Mouse (Mus musculus) heart, embryonic 10.5 days (tissue): Measurements from ENCODE around the gene Plekha7. TPM values are rescaled to one million over a fixed set of nuclear protein-coding genes. Genes with fewer than 3 reads are reported as not detected.

Source experiments
- DNase-seq: peaks from one replicate; pipeline ENCODE4 v3.0.0-alpha.2; 2017; ENCODE audit warnings: low spot score
- H3K27ac ChIP-seq: fragments of 300-500 bp; sonication (generic); 2 replicates; pipeline ENCODE4 v1.5.1; 2016; ENCODE audit warnings: mild to moderate bottlenecking
- H3K27me3 ChIP-seq: fragments of 300-500 bp; sonication (generic); 2 replicates; pipeline ENCODE4 v1.6.1; 2016; ENCODE audit warnings: mild to moderate bottlenecking; ENCODE audit not compliant: poor library complexity, insufficient read depth, severe bottlenecking
- H3K36me3 ChIP-seq: fragments of 300-500 bp; sonication (generic); 2 replicates; pipeline ENCODE4 v1.6.1; 2016; ENCODE audit warnings: mild to moderate bottlenecking, moderate library complexity
- H3K4me1 ChIP-seq: fragments of 300-500 bp; sonication (generic); 2 replicates; pipeline ENCODE4 v1.6.1; 2016; ENCODE audit warnings: mild to moderate bottlenecking
- H3K4me3 ChIP-seq: fragments of 300-500 bp; sonication (generic); 2 replicates; pipeline ENCODE4 v1.5.1; 2016; ENCODE audit warnings: mild to moderate bottlenecking, moderate library complexity
- H3K9me3 ChIP-seq: fragments of 300-500 bp; sonication (generic); 2 replicates; pipeline ENCODE4 v1.6.1; 2016; ENCODE audit warnings: mild to moderate bottlenecking, moderate library complexity
- WGBS: fragments of 180-500 bp; shearing (Covaris S2); methylation state at CpG from one replicate; pipeline ENCODE4 v1.1.7; 2016; 5-methylcytosine and 5-hydroxymethylcytosine counted together
- polyA plus RNA-seq: library from polyadenylated mRNA; unstranded; fragments of >200 nt; fragmentation: Nextera tagmentation; extraction: Ambion mirVana; gene quantifications from 2 replicates; pipeline ENCODE4 v1.2.1, GENCODE M21; 2016

Plekha7 gene
- polyA plus RNA-seq, 1 experiment from 2014 or later: 49.0 TPM

GRCm38 (mm10) chr7:116145030-116145429, 163.1 kb downstream of the Plekha7 start:
- 95% methylated on average over 6 of the region's 6 CpGs for WGBS
- peaks cover 94% of the 10 kb centered on the region for H3K36me3 ChIP-seq
- H3K27ac ChIP-seq: no peak overlapping the region
- no peaks in the 10 kb centered on the region for H3K9me3 ChIP-seq
- DNase-seq: no peak
- no peak overlapping the region for H3K4me3 ChIP-seq
- no peaks in the 10 kb centered on the region for H3K27me3 ChIP-seq
- no peaks in the 10 kb centered on the region for H3K4me1 ChIP-seq

GRCm38 (mm10) chr7:116137671-116138070, 170.5 kb downstream of the Plekha7 start:
- Histone ChIP-seq H3K9me3 (no peaks in the 10 kb centered on the region), H3K27ac (no peak overlapping the region), H3K4me3 (no peak overlapping the region), H3K27me3 (no peaks in the 10 kb centered on the region), H3K4me1 (peaks cover 8% of the 10 kb centered on the region), H3K36me3 (peaks cover 93% of the 10 kb centered on the region)
- no peak for DNase-seq
- WGBS: 55% methylated on average over 3 of the region's 3 CpGs

- WGBS: 81% methylated on average over 12 of the region's 12 CpGs
- Histone ChIP-seq H3K27me3 (no peaks in the 10 kb centered on the region), H3K9me3 (no peaks in the 10 kb centered on the region), H3K4me1 (peaks cover 13% of the 10 kb centered on the region), H3K4me3 (no peak overlapping the region), H3K36me3 (peaks cover 87% of the 10 kb centered on the region), H3K27ac (no peak overlapping the region)
- DNase-seq: no peak
Observed at GRCm38 (mm10) chr7:116137149-116137548, 171.0 kb downstream of the Plekha7 start.

GRCm38 (mm10) chr7:116134413-116135292, 173.5 kb downstream of the Plekha7 start:
- no peaks in the 10 kb centered on the region for H3K27me3 ChIP-seq
- H3K9me3 ChIP-seq: no peaks in the 10 kb centered on the region
- peaks cover 69% of the 10 kb centered on the region for H3K36me3 ChIP-seq
- no peak overlapping the region for H3K4me3 ChIP-seq
- 0 out of 2 replicates have a peak overlapping the region, but pooled peaks have one; percentile 3 for H3K27ac ChIP-seq
- peaks cover 22% of the 10 kb centered on the region for H3K4me1 ChIP-seq
- DNase-seq: no peak
- WGBS: 73% methylated on average over 31 of the region's 31 CpGs

GRCm38 (mm10) chr7:116132078-116132477, 176.1 kb downstream of the Plekha7 start:
- WGBS: 3% methylated on average over 5 of the region's 5 CpGs
- Histone ChIP-seq H3K27me3 (no peaks in the 10 kb centered on the region), H3K27ac (peak overlapping the region; percentile 65; the same call in 1 of the 2 replicates), H3K4me1 (peaks cover 21% of the 10 kb centered on the region), H3K9me3 (no peaks in the 10 kb centered on the region), H3K36me3 (peaks cover 71% of the 10 kb centered on the region), H3K4me3 (no peak overlapping the region)
- DNase-seq: peak; percentile 90

- no peak for DNase-seq
- no peaks in the 10 kb centered on the region for H3K9me3 ChIP-seq
- WGBS: 17% methylated on average over 4 of the region's 4 CpGs
- H3K36me3 ChIP-seq: peaks cover 71% of the 10 kb centered on the region
- no peaks in the 10 kb centered on the region for H3K27me3 ChIP-seq
- H3K4me1 ChIP-seq: peaks cover 20% of the 10 kb centered on the region
- H3K27ac ChIP-seq: peak overlapping the region; percentile 44
- no peak overlapping the region for H3K4me3 ChIP-seq
Observed at GRCm38 (mm10) chr7:116131390-116131789, 176.8 kb downstream of the Plekha7 start.

- Histone ChIP-seq H3K27me3 (no peaks in the 10 kb centered on the region), H3K27ac (no peak overlapping the region), H3K4me1 (peaks cover 25% of the 10 kb centered on the region), H3K36me3 (peaks cover 71% of the 10 kb centered on the region), H3K4me3 (no peak overlapping the region), H3K9me3 (no peaks in the 10 kb centered on the region)
- no peak for DNase-seq
- 90% methylated on average over 10 of the region's 10 CpGs for WGBS
Observed at GRCm38 (mm10) chr7:116129374-116129773, 178.8 kb downstream of the Plekha7 start.

GRCm38 (mm10) chr7:116128286-116128685, 179.9 kb downstream of the Plekha7 start:
- peaks cover 73% of the 10 kb centered on the region for H3K36me3 ChIP-seq
- 88% methylated on average over 8 of the region's 8 CpGs for WGBS
- H3K9me3 ChIP-seq: no peaks in the 10 kb centered on the region
- no peak overlapping the region for H3K27ac ChIP-seq
- no peak for DNase-seq
- H3K27me3 ChIP-seq: no peaks in the 10 kb centered on the region
- H3K4me3 ChIP-seq: no peak overlapping the region
- peaks cover 25% of the 10 kb centered on the region for H3K4me1 ChIP-seq

GRCm38 (mm10) chr7:116127052-116127451, 181.1 kb downstream of the Plekha7 start:
- Histone ChIP-seq H3K4me1 (peaks cover 19% of the 10 kb centered on the region), H3K9me3 (no peaks in the 10 kb centered on the region), H3K4me3 (no peak overlapping the region), H3K36me3 (peaks cover 73% of the 10 kb centered on the region), H3K27me3 (no peaks in the 10 kb centered on the region), H3K27ac (no peak overlapping the region)
- 73% methylated on average over 2 of the region's 2 CpGs for WGBS
- DNase-seq: no peak

GRCm38 (mm10) chr7:116125671-116126070, 182.5 kb downstream of the Plekha7 start:
- no peak overlapping the region for H3K27ac ChIP-seq

GRCm38 (mm10) chr7:116124057-116124456, 184.1 kb downstream of the Plekha7 start:
- H3K9me3 ChIP-seq: no peaks in the 10 kb centered on the region
- H3K27ac ChIP-seq: no peak overlapping the region
- H3K4me1 ChIP-seq: peaks cover 14% of the 10 kb centered on the region
- no peak for DNase-seq
- H3K4me3 ChIP-seq: no peak overlapping the region
- 91% methylated on average over 12 of the region's 12 CpGs for WGBS
- no peaks in the 10 kb centered on the region for H3K27me3 ChIP-seq
- peaks cover 60% of the 10 kb centered on the region for H3K36me3 ChIP-seq

More at GRCm38 (mm10) chr7:116125671-116126070, 182.5 kb downstream of the Plekha7 start:
- WGBS: 85% methylated on average over 7 of the region's 7 CpGs
- Histone ChIP-seq H3K27me3 (no peaks in the 10 kb centered on the region), H3K9me3 (no peaks in the 10 kb centered on the region), H3K4me3 (no peak overlapping the region), H3K36me3 (peaks cover 73% of the 10 kb centered on the region), H3K4me1 (peaks cover 10% of the 10 kb centered on the region)
- DNase-seq: no peak

GRCm38 (mm10) chr7:116123597-116123985, 184.6 kb downstream of the Plekha7 start:
- Histone ChIP-seq H3K27me3 (no peaks in the 10 kb centered on the region), H3K36me3 (peaks cover 56% of the 10 kb centered on the region), H3K9me3 (no peaks in the 10 kb centered on the region), H3K4me3 (no peak overlapping the region), H3K27ac (no peak overlapping the region), H3K4me1 (peaks cover 14% of the 10 kb centered on the region)
- 88% methylated on average over 2 of the region's 2 CpGs for WGBS
- no peak for DNase-seq

GRCm38 (mm10) chr7:116122981-116123596, 185.1 kb downstream of the Plekha7 start:
- WGBS: 78% methylated on average over 13 of the region's 13 CpGs
- peaks cover 51% of the 10 kb centered on the region for H3K36me3 ChIP-seq

More at GRCm38 (mm10) chr7:116122981-116123596, 185.1 kb downstream of the Plekha7 start:
- DNase-seq: no peak
- no peaks in the 10 kb centered on the region for H3K9me3 ChIP-seq
- H3K4me3 ChIP-seq: no peak overlapping the region
- no peaks in the 10 kb centered on the region for H3K27me3 ChIP-seq
- H3K27ac ChIP-seq: no peak overlapping the region
- H3K4me1 ChIP-seq: peaks cover 9% of the 10 kb centered on the region; the same call in 1 of the 2 replicates
